Mouse (Mus musculus) MEL (cell line): ENCODE data around the gene Rgs6. TPM values are rescaled to one million over a fixed set of nuclear protein-coding genes. Genes with fewer than 3 reads are reported as not detected.

Experiments used
- DNase-seq: peaks from one replicate; pipeline ENCODE4 v3.0.0; 2011; ENCODE audit warnings: low read depth, low spot score
- H3K27ac ChIP-seq: 2 replicates; pipeline ENCODE4 v1.5.1; 2012; ENCODE audit warnings: low read depth, mild to moderate bottlenecking, control low read depth, low read length, moderate library complexity; ENCODE audit not compliant: control insufficient read depth
- H3K27me3 ChIP-seq, 2 experiments: fragments of 150-350 bp in 1 of 2; sonication (generic) in 1 of 2; 2 replicates each; pipeline ENCODE4 v1.6.1; 2012; ENCODE audit warnings: low read length in 2 of 2, mild to moderate bottlenecking in 2 of 2, improper control_type of control experiment in 1 of 2, moderate library complexity in 1 of 2; ENCODE audit not compliant: insufficient read depth in 2 of 2, control insufficient read depth in 1 of 2
- H3K36me3 ChIP-seq, 2 experiments: 2 replicates each; pipeline ENCODE4 v1.6.1; 2012 to 2014; ENCODE audit warnings: low read length in 2 of 2, improper control_type of control experiment in 1 of 2, inconsistent platforms in 1 of 2, mild to moderate bottlenecking in 1 of 2; ENCODE audit not compliant: insufficient read depth in 2 of 2, control insufficient read depth in 1 of 2
- H3K4me1 ChIP-seq, 2 experiments: fragments of 150-350 bp in 1 of 2; sonication (generic) in 1 of 2; 2 replicates each; pipeline ENCODE4 v1.6.1; 2012; ENCODE audit warnings: low read length in 2 of 2, improper control_type of control experiment in 1 of 2, mild to moderate bottlenecking in 1 of 2; ENCODE audit not compliant: insufficient read depth in 2 of 2, control insufficient read depth in 1 of 2
- H3K4me3 ChIP-seq, 2 experiments: fragments of 150-350 bp in 1 of 2; sonication (generic) in 1 of 2; 2 replicates each; pipeline ENCODE4 v1.5.1; 2012; ENCODE audit warnings: low read depth in 2 of 2, low read length in 2 of 2, mild to moderate bottlenecking in 2 of 2, moderate library complexity in 2 of 2, control low read depth in 1 of 2, improper control_type of control experiment in 1 of 2; ENCODE audit not compliant: control insufficient read depth in 1 of 2, insufficient read depth in 1 of 2
- H3K79me2 ChIP-seq: 2 replicates; pipeline ENCODE4 v1.6.1; 2012; ENCODE audit warnings: mild to moderate bottlenecking, low read length, moderate library complexity; ENCODE audit not compliant: control insufficient read depth, poor library complexity, insufficient read depth
- H3K9ac ChIP-seq: 2 replicates; pipeline ENCODE4 v1.6.1; 2012; ENCODE audit warnings: low read depth, mild to moderate bottlenecking, control low read depth, low read length, moderate library complexity; ENCODE audit not compliant: control insufficient read depth, poor library complexity, severe bottlenecking
- H3K9me3 ChIP-seq: fragments of 150-350 bp; sonication (generic); replicated peaks from 2 replicates; pipeline ENCODE4 v1.6.1; 2012; ENCODE audit warnings: mild to moderate bottlenecking, low read length, improper control_type of control experiment, moderate library complexity; ENCODE audit not compliant: insufficient read depth
- BHLHE40 ChIP-seq: IDR thresholded peaks from 2 replicates; pipeline ENCODE4 v1.6.1; 2012; ENCODE audit warnings: low read depth, mild to moderate bottlenecking, inconsistent platforms, low read length, improper control_type of control experiment, borderline replicate concordance
- E2F4 ChIP-seq: IDR thresholded peaks from 2 replicates; pipeline ENCODE4 v1.6.1; 2011; ENCODE audit warnings: low read depth, low read length, improper control_type of control experiment, borderline replicate concordance
- ELF1 ChIP-seq: IDR thresholded peaks from 2 replicates; pipeline ENCODE4 v1.6.1; 2014; ENCODE audit warnings: low read depth, mild to moderate bottlenecking, inconsistent platforms, low read length, improper control_type of control experiment, moderate library complexity
- EP300 ChIP-seq, 2 experiments: IDR thresholded peaks; 2 replicates each; pipeline ENCODE4 v1.6.1; 2011; ENCODE audit warnings: improper control_type of control experiment in 2 of 2, low read length in 2 of 2, low read depth in 1 of 2, mild to moderate bottlenecking in 1 of 2
- GATA1 ChIP-seq: IDR thresholded peaks from 2 replicates; pipeline ENCODE4 v1.6.1; 2011; ENCODE audit warnings: low read depth, low read length, improper control_type of control experiment
- HCFC1 ChIP-seq: IDR thresholded peaks from 2 replicates; pipeline ENCODE4 v1.6.1; 2012; ENCODE audit warnings: low read depth, mild to moderate bottlenecking, inconsistent platforms, low read length, improper control_type of control experiment, moderate library complexity
- JUND ChIP-seq: IDR thresholded peaks from 2 replicates; pipeline ENCODE4 v1.6.1; 2011; ENCODE audit warnings: low read depth, mild to moderate bottlenecking, improper control_type of control experiment, low read length
- MAFK ChIP-seq: IDR thresholded peaks from 2 replicates; pipeline ENCODE4 v1.6.1; 2011; ENCODE audit warnings: low read depth, mild to moderate bottlenecking, low read length, improper control_type of control experiment, borderline replicate concordance
- MAX ChIP-seq: IDR thresholded peaks from 2 replicates; pipeline ENCODE4 v1.6.1; 2011; ENCODE audit warnings: low read length, improper control_type of control experiment
- MAZ ChIP-seq: IDR thresholded peaks from 2 replicates; pipeline ENCODE4 v1.6.1; 2012; ENCODE audit warnings: low read depth, mild to moderate bottlenecking, inconsistent platforms, low read length, improper control_type of control experiment
- MEF2A ChIP-seq: IDR thresholded peaks from 2 replicates; pipeline ENCODE4 v1.6.1; 2014; ENCODE audit warnings: low read depth, mild to moderate bottlenecking, inconsistent platforms, low read length, improper control_type of control experiment; ENCODE audit not compliant: poor library complexity, insufficient replicate concordance, severe bottlenecking; ENCODE audit errors: extremely low read depth
- MXI1 ChIP-seq: IDR thresholded peaks from 2 replicates; pipeline ENCODE4 v1.6.1; 2011; ENCODE audit warnings: mild to moderate bottlenecking, low read depth, low read length, improper control_type of control experiment
- MYC ChIP-seq: IDR thresholded peaks from 2 replicates; pipeline ENCODE4 v1.6.1; 2011; ENCODE audit warnings: low read depth, mild to moderate bottlenecking, low read length, improper control_type of control experiment, moderate library complexity
- NELFE ChIP-seq: IDR thresholded peaks from 2 replicates; pipeline ENCODE4 v1.6.1; 2011; ENCODE audit warnings: low read depth, low read length, improper control_type of control experiment
- NRF1 ChIP-seq: IDR thresholded peaks from 2 replicates; pipeline ENCODE4 v1.6.1; 2014; ENCODE audit warnings: low read depth, mild to moderate bottlenecking, inconsistent platforms, low read length, improper control_type of control experiment, moderate library complexity; ENCODE audit not compliant: poor library complexity, insufficient read depth, severe bottlenecking
- POLR2AphosphoS2 ChIP-seq: IDR thresholded peaks from 2 replicates; pipeline ENCODE4 v1.6.1; 2011; ENCODE audit warnings: low read length, improper control_type of control experiment
- POLR2AphosphoS5 ChIP-seq: IDR thresholded peaks from 2 replicates; pipeline ENCODE4 v1.6.1; 2012; ENCODE audit warnings: low read depth, borderline replicate concordance, mild to moderate bottlenecking, inconsistent platforms, low read length, moderate library complexity, mixed read lengths
- RAD21 ChIP-seq: IDR thresholded peaks from 2 replicates; pipeline ENCODE4 v1.6.1; 2011; ENCODE audit warnings: mild to moderate bottlenecking, low read depth, low read length, improper control_type of control experiment
- TAL1 ChIP-seq: IDR thresholded peaks from 2 replicates; pipeline ENCODE4 v1.6.1; 2012; ENCODE audit warnings: mild to moderate bottlenecking, inconsistent platforms, low read length, moderate library complexity, mixed read lengths
- TBP ChIP-seq: IDR thresholded peaks from 2 replicates; pipeline ENCODE4 v1.8.0; 2011; ENCODE audit warnings: low read depth, low read length, improper control_type of control experiment
- USF1 ChIP-seq: IDR thresholded peaks from 2 replicates; pipeline ENCODE4 v1.6.1; 2014; ENCODE audit warnings: low read depth, mild to moderate bottlenecking, inconsistent platforms, low read length, improper control_type of control experiment, moderate library complexity
- USF2 ChIP-seq, 2 experiments: IDR thresholded peaks; 2 replicates each; pipeline ENCODE4 v1.6.1; 2011 to 2012; ENCODE audit warnings: improper control_type of control experiment in 2 of 2, low read length in 2 of 2, borderline replicate concordance in 1 of 2, inconsistent platforms in 1 of 2, low read depth in 1 of 2, mild to moderate bottlenecking in 1 of 2; ENCODE audit not compliant: insufficient read depth in 1 of 2
- ZC3H11A ChIP-seq: IDR thresholded peaks from 2 replicates; pipeline ENCODE4 v1.6.1; 2012; ENCODE audit warnings: low read depth, mild to moderate bottlenecking, inconsistent platforms, low read length, improper control_type of control experiment
- ZMIZ1 ChIP-seq: IDR thresholded peaks from 2 replicates; pipeline ENCODE4 v1.6.1; 2012; ENCODE audit warnings: low read depth, mild to moderate bottlenecking, inconsistent platforms, low read length, improper control_type of control experiment, moderate library complexity
- ZNF384 ChIP-seq: IDR thresholded peaks from 2 replicates; pipeline ENCODE4 v1.6.1; 2012; ENCODE audit warnings: low read depth, mild to moderate bottlenecking, inconsistent platforms, low read length, improper control_type of control experiment
- polyA plus RNA-seq, 2 experiments: library from polyadenylated mRNA; stranded (reverse) in 1 of 2; unstranded in 1 of 2; fragments of >175 nt in 1 of 2; fragments of >200 nt in 1 of 2; gene quantifications; 2 replicates each; pipeline versions ENCODE4 v1.2.1 to v1.2.4; 2012; ENCODE audit warnings: low replicate concordance in 2 of 2, low read depth in 1 of 2; ENCODE audit not compliant: insufficient read length in 2 of 2, insufficient read depth in 1 of 2, missing spikeins in 1 of 2
- total RNA-seq: library from RNA; depleted of rRNA; stranded (reverse); fragments of 300-350 nt; gene quantifications from 2 replicates; pipeline ENCODE4 v1.2.3, GENCODE M21; 2012

Gene Rgs6
- total and polyA plus RNA-seq, 3 experiments, result not detected

DNA sequence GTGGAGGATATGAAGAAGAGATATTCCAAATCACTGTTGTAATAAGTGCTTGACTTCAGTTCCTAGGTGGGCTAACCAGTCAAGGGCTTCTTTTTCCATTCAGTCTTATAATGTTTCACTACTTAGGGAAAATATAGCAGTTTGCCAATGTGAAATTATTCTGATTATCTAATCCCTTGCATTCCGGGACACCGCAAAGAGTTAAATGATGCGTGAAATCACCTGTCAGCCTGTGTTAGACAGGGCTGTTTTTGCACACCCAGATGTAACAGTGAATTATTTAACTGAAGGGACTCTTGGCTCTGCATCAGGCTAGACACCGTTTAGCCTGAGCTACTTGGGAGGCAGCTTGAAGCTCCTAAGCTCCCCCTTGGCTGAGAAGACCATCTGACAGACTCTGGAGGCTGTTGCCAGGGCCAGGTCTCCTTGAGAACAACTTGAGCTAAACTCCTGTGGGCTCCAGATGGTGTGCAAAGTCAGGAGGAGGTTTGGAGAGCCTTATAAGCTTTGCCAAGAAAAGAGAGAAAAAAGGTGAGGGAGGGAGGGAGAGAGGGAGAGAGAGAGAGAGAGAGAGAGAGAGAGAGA is 382.5 kb downstream of the Rgs6 start:
- DNase-seq, result no peak
- no peaks in the 10 kb centered on the region for H3K79me2 ChIP-seq
- no peaks in the 10 kb centered on the region for H3K36me3 ChIP-seq
- H3K9me3 ChIP-seq, result no peaks in the 10 kb centered on the region
- no peak for TF ChIP-seq MXI1
- TF ChIP-seq HCFC1, result no peak
- no peak for TF ChIP-seq USF2 (IDR thresholded peaks at IDR 0.05; ENCODE audit: borderline replicate concordance in 1 of 2, insufficient read depth in 1 of 2, low read depth in 1 of 2, low read length in 2 of 2)
- no peak for TF ChIP-seq POLR2AphosphoS5
- TF ChIP-seq NRF1, result no peak
- TF ChIP-seq ZC3H11A, result no peak
- no peak for TF ChIP-seq EP300 (IDR thresholded peaks at IDR 0.05; ENCODE audit: low read depth in 1 of 2, low read length in 2 of 2)
- TF ChIP-seq JUND, result no peak
- no peak for TF ChIP-seq TAL1
- no peak for TF ChIP-seq GATA1
- no peak for TF ChIP-seq POLR2AphosphoS2
- TF ChIP-seq USF1, result no peak
- H3K4me3 ChIP-seq, result no peak overlapping the region
- H3K27ac ChIP-seq, result no peak overlapping the region
- peaks cover 0 to 5% of the 10 kb centered on the region in 2 experiments; a peak in 2 of 4 replicates for H3K27me3 ChIP-seq
- H3K4me1 ChIP-seq, result no peaks in the 10 kb centered on the region
- H3K9ac ChIP-seq, result no peak overlapping the region

DNA sequence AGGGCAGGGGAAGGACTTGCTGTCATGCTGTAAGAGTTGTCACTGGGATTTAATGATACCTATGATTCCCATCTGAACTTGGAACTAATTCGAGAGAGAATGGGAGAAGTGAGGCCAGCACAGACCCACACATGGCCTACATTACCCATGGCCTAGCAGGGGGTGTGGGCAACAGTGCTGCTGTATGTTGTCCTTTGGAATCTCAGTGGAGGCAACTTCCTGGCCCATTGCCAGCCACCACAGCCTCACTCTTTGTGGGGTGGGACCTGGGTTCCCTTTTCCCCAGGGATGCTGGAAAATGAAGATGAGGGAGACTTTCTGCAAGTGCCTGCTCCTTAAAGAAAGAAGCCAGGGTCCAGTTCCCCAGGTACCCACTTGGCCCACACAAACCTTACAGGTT is 383.1 kb downstream of the Rgs6 start:
- Histone ChIP-seq H3K9me3 (no peaks in the 10 kb centered on the region), H3K27me3 (peaks cover 0 to 5% of the 10 kb centered on the region in 2 experiments; a peak in 2 of 4 replicates)
- DNase-seq, result no peak

More for the DNA sequence above, 383.1 kb downstream of the Rgs6 start:
- no peak for TF ChIP-seq MXI1
- TF ChIP-seq NELFE, result no peak
- TF ChIP-seq ZMIZ1, result no peak
- TF ChIP-seq MAFK, result no peak
- TF ChIP-seq E2F4, result no peak
- TF ChIP-seq BHLHE40, result no peak
- no peak for TF ChIP-seq RAD21
- TF ChIP-seq NRF1, result no peak
- TF ChIP-seq TBP, result no peak
- TF ChIP-seq MEF2A, result no peak
- TF ChIP-seq JUND, result no peak
- TF ChIP-seq HCFC1, result no peak
- TF ChIP-seq ZC3H11A, result no peak
- TF ChIP-seq TAL1, result no peak
- no peak for TF ChIP-seq ELF1
- no peak for TF ChIP-seq ZNF384
- TF ChIP-seq MAZ, result no peak
- TF ChIP-seq MYC, result no peak
- TF ChIP-seq MAX, result no peak
- Histone ChIP-seq H3K4me1 (no peaks in the 10 kb centered on the region), H3K36me3 (no peaks in the 10 kb centered on the region), H3K9ac (no peak overlapping the region), H3K79me2 (no peaks in the 10 kb centered on the region), H3K27ac (no peak overlapping the region), H3K4me3 (no peak overlapping the region)
